Mouse (Mus musculus): ENCODE results near the gene Abcc12. TPM values are rescaled to one million over a fixed set of nuclear protein-coding genes. Genes with fewer than 3 reads are reported as not detected.

The Abcc12 gene
- polyA plus RNA-seq, 1 experiment: 0.02 TPM

DNA sequence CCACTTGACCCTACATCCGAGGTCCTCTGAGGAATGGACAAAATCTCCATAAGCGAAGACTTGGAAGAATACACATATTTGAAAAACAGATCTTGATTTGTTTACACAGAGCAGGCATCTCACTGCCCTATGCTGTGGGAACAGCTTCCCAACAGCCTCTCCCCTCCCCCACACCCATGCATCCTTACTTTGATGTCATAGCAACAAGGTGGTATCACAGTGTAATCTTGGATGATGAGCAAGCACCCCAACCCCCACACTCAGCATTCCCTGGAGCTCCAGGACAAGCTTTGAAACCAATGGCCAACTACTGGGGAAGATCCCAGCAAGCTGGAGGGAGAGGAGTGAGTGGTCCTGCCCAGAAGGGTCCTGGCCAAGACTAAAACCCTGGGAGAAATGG is 50.8 kb downstream of the Abcc12 start:
- DNase-seq (ENCODE audit: low read depth, low spot score): no peak
- WGBS: 51% methylated on average over 2 of the region's 2 CpGs

- DNase-seq (ENCODE audit: low read depth, low spot score): no peak
- WGBS: 79% methylated on average over 19 of the region's 19 CpGs
Observed at GRCm38 (mm10) chr8:86527336-86528029, 53.0 kb downstream of the Abcc12 start.

DNA sequence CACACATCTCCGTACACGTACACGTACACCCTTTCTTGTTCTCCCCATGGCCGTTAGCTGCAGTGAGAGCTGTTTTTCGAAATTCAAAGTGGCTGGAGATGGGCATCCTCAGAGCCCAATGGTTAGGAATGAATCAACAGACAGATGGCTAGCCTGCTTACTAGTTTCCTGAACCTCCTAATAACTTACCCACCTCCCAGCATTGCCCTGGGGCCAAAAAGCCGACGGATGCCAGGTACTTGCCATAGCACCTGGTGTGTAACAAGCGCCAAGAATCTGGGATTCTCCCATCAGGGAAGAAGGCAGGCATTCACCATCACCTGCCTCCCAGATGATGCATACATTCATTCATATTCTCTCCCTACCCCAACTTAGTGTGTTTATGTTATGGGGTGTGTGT is 53.7 kb downstream of the Abcc12 start:
- DNase-seq (ENCODE audit: low read depth, low spot score): no peak
- 82% methylated on average over 8 of the region's 8 CpGs for WGBS

DNA sequence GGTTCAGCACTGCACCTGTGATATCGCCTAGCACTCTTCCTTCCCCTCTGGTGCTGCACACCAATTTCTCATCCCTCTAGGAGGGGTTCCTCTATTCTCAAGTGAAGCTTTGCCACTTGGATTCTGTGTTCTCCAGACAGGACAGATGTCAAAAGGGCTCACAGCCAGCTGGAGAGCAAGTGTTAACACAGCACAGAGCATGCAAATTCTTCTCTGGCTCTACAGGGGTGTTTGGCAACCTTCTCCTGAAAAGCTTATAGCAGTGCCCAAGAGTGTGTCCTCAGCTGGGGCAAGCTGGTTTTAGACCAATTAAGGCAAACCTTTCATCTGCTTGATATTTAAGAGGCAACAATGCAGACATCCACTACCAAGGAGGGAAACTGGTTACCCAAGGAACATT is 66.3 kb downstream of the Abcc12 start:
- WGBS: 86% methylated on average over 1 of the region's 1 CpGs
- DNase-seq (ENCODE audit: low read depth, low spot score): no peak

- no peak for DNase-seq (ENCODE audit: low read depth, low spot score)
- 61% methylated on average over 5 of the region's 5 CpGs for WGBS
Observed at GRCm38 (mm10) chr8:86512886-86513285, 67.6 kb downstream of the Abcc12 start.

GRCm38 (mm10) chr8:86512131-86512792 is 68.2 kb downstream of the Abcc12 start:
- no peak for DNase-seq (ENCODE audit: low read depth, low spot score)
- 56% methylated on average over 10 of the region's 10 CpGs for WGBS

GRCm38 (mm10) chr8:86501341-86501740 is 79.1 kb downstream of the Abcc12 start:
- DNase-seq (ENCODE audit: low read depth, low spot score): no peak
- 26% methylated on average over 7 of the region's 7 CpGs for WGBS

- WGBS: 82% methylated on average over 4 of the region's 4 CpGs
- no peak for DNase-seq (ENCODE audit: low read depth, low spot score)
Observed at GRCm38 (mm10) chr8:86495056-86495455, 85.4 kb downstream of the Abcc12 start.

- WGBS: 50% methylated on average over 1 of the region's 1 CpGs
Observed at GRCm38 (mm10) chr8:86493841-86494240, 86.6 kb downstream of the Abcc12 start.

GRCm38 (mm10) chr8:86485411-86485810 is 95.1 kb downstream of the Abcc12 start:
- 91% methylated on average over 6 of the region's 6 CpGs for WGBS
- no peak for DNase-seq (ENCODE audit: low read depth, low spot score)

More at GRCm38 (mm10) chr8:86493841-86494240, 86.6 kb downstream of the Abcc12 start:
- DNase-seq (ENCODE audit: low read depth, low spot score): no peak

DNA sequence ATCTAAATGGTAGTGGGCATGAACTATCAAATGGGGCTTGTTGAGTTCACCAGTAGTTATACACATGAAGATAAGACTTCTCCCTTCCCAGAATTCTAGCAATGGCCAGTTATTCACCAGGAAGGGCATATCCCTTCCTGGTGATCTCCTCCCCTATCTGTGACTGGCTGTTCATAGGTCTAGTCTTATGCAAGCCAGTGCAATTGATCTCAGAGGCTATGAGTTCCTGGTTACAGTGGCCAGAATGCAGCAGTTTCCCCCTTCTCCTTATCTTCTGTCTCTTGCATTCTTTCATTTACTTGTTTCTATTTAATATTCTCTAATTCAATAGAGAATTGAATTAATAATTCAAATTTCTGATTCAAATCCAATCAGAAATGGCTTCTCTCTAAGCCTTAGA is 96.2 kb downstream of the Abcc12 start:
- no peak for DNase-seq (ENCODE audit: low read depth, low spot score)

DNA sequence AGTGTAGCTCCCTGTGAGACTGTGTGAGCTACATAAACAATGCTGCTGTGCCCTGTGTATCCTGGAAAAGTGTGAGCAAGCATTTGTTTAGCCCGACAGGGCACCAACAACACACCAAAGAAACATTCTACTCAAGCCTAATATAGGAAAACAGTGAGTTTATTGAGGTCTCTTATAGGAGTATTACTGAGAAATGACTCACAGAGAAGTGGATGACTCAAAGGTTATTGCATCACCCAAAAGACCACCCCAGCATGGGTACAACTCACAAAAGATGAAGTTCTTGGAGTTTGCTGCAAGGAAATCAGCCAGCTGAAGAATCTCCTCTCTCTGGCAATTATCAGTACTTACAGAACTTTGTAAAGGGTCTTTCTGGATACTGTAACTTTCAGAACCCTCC is 98.4 kb downstream of the Abcc12 start:
- WGBS: 81% methylated on average over 1 of the region's 1 CpGs
- DNase-seq (ENCODE audit: low read depth, low spot score): no peak

DNA sequence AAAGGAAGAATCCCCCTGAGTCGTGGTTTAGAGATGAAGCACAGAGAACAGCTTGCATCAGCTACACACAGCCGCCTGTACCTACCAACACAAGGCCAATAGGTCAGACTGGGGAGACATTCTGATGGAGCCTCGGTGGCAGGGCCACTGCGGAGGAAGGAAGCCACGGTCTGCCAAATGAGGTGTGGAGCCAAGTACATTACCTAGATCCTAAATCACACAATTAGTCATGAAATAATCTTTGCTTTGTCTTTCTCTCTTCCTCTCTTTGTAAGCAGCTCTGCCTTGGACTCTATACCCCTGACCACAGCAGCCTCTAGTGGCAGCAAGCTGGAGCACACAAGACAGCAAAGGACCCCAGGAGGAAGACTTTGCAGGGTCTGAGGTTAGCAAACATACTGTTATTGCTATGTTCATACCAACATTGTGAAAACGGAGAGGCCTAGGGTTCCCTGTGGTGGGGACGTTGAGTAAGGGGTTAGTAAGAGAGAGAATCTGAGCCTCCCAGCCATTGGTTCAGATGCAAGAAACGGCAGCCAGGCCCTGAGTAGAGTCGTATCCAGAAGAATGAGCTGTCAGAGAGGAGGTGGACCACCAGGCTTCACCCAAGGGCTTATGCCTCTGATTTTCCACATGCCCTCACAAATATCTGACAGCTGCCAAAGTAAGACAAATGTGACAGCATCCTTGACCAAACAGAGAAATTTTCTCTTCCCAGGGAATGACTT is 104.6 kb downstream of the Abcc12 start:
- DNase-seq (ENCODE audit: low read depth, low spot score): no peak

DNA sequence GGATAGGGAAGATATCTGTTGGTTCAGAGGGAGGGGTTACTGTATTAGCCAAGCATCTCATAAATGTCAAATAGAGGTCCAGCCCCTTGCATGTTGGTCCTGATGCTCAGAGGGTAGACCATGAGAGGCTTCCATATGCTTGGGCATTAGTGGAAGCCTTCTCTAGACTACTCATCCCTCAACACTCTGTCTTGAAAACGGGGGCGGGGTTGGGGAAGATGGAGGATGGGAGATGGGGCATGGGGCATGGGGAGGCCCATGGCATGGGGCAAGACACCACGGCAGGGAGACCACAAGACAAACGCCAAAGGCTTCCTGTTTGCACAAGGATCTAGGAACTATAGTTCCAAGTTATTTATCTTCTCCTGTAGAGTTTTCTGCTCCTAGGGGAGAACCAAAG is 106.0 kb downstream of the Abcc12 start:
- 87% methylated on average over 4 of the region's 4 CpGs for WGBS
- DNase-seq (ENCODE audit: low read depth, low spot score): no peak

More for the DNA sequence above, 104.6 kb downstream of the Abcc12 start:
- 47% methylated on average over 9 of the region's 9 CpGs for WGBS

- 75% methylated on average over 6 of the region's 6 CpGs for WGBS
- DNase-seq (ENCODE audit: low read depth, low spot score): no peak
Observed at GRCm38 (mm10) chr8:86473121-86473520, 107.4 kb downstream of the Abcc12 start.

DNA sequence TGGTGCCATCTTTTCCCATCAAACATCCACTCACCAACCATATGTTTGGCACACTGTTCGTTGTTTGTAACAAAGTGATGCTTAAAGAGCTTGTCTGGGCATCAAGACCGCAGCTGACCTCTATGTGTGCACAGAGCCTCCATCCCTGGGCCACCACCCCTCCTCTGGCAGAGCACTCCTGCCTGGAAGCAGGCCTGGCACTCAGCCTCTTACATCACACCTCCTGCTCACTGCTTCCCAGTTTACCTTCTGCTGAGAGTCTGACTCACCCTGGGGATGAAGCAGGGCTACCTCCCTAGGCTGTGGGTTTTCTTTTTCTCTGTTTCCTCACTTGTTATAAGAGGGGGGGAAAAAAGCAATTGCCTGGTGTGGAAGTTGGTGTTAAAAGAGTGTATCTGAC is 109.8 kb downstream of the Abcc12 start:
- 88% methylated on average over 2 of the region's 2 CpGs for WGBS
- no peak for DNase-seq (ENCODE audit: low read depth, low spot score)

GRCm38 (mm10) chr8:86463215-86463614 is 117.3 kb downstream of the Abcc12 start:
- no peak for DNase-seq (ENCODE audit: low read depth, low spot score)
- WGBS: 96% methylated on average over 2 of the region's 2 CpGs

DNA sequence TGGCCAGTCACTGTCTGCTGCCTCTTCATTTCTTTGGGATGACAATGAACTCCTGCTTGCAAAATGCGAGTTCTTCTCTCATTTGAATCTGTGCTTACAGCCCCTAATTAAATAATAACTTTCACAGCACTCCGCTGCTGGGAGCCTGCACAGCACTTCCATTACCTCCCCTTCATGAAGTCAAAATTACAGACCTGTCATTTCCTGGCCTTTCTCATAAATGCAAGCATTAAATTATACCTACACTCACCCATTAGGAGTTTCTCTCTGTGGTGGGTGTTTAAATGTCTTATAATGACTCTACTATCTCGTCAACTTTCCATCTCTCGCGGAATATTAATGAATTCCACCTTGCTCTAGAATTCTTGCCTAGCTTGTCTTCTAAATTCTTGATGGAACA is 120.1 kb downstream of the Abcc12 start:
- 84% methylated on average over 5 of the region's 5 CpGs for WGBS
- DNase-seq (ENCODE audit: low read depth, low spot score): no peak

GRCm38 (mm10) chr8:86453697-86454480 is 126.6 kb downstream of the Abcc12 start:
- 25% methylated on average over 11 of the region's 11 CpGs for WGBS
- DNase-seq (ENCODE audit: low read depth, low spot score): no peak

GRCm38 (mm10) chr8:86449870-86450515 is 130.5 kb downstream of the Abcc12 start:
- 92% methylated on average over 4 of the region's 4 CpGs for WGBS
- DNase-seq (ENCODE audit: low read depth, low spot score): no peak
